Mouse (Mus musculus) liver, embryonic 11.5 days (tissue): Measurements from ENCODE around the gene Tnfrsf25. TPM values are rescaled to one million over a fixed set of nuclear protein-coding genes. Genes with fewer than 3 reads are reported as not detected.
A peak's percentile ranks its signal among the peaks of the same experiment; 100 is the strongest.

Experiments used
- ATAC-seq: fragments of 200-750 bp; cut with Nextera tagmentation; replicated peaks from 2 replicates; pipeline ENCODE4 v1.8.0; 2017; ENCODE audit warnings: moderate number of reproducible peaks, mild to moderate bottlenecking, moderate TSS enrichment, moderate library complexity; ENCODE audit not compliant: low FRiP score
- DNase-seq: peaks from one replicate; pipeline ENCODE4 v3.0.0-alpha.2; 2017; ENCODE audit warnings: low spot score
- H3K27ac ChIP-seq: fragments of 300-500 bp; sonication (generic); 2 replicates; pipeline ENCODE4 v1.5.1; 2014; ENCODE audit warnings: mild to moderate bottlenecking, low read depth, low read length, control low read depth
- H3K27me3 ChIP-seq: fragments of 300-500 bp; sonication (generic); replicated peaks from 2 replicates; pipeline ENCODE4 v1.6.1; 2014; ENCODE audit warnings: low read length, mixed read lengths; ENCODE audit not compliant: control insufficient read depth, insufficient read depth
- H3K36me3 ChIP-seq: fragments of 300-500 bp; sonication (generic); 2 replicates; pipeline ENCODE4 v1.6.1; 2014; ENCODE audit warnings: mild to moderate bottlenecking, low read length, moderate library complexity, mixed read lengths; ENCODE audit not compliant: control insufficient read depth, insufficient read depth
- H3K4me1 ChIP-seq: fragments of 300-500 bp; sonication (generic); replicated peaks from 2 replicates; pipeline ENCODE4 v1.6.1; 2014; ENCODE audit warnings: low read length, mixed read lengths; ENCODE audit not compliant: control insufficient read depth, insufficient read depth
- H3K4me2 ChIP-seq: fragments of 300-500 bp; sonication (generic); 2 replicates; pipeline ENCODE4 v1.6.1; 2014; ENCODE audit warnings: mild to moderate bottlenecking, control low read depth, moderate library complexity
- H3K4me3 ChIP-seq: fragments of 300-500 bp; sonication (generic); 2 replicates; pipeline ENCODE4 v1.5.1; 2014; ENCODE audit warnings: low read depth, low read length, control low read depth
- H3K9ac ChIP-seq: fragments of 300-500 bp; sonication (generic); 2 replicates; pipeline ENCODE4 v1.6.1; 2014; ENCODE audit warnings: low read depth, low read length, control low read depth
- H3K9me3 ChIP-seq: fragments of 300-500 bp; sonication (generic); 2 replicates; pipeline ENCODE4 v1.6.1; 2016; ENCODE audit warnings: low read length, inconsistent platforms, mixed read lengths; ENCODE audit not compliant: control insufficient read depth
- WGBS: fragments of 180-500 bp; shearing (Covaris S2); extraction: QIAGEN DNeasy Blood & Tissue Kit; methylation state at CpG from one replicate; pipeline ENCODE4 v1.1.7; 2014; 5-methylcytosine and 5-hydroxymethylcytosine counted together
- polyA plus RNA-seq: library from polyadenylated mRNA; unstranded; fragments of >200 nt; fragmentation: Nextera tagmentation; extraction: Ambion mirVana; gene quantifications from 2 replicates; pipeline ENCODE4 v1.2.1, GENCODE M21; 2014

Gene Tnfrsf25
- polyA plus RNA-seq, 1 experiment from 2014 or later = 0.90 TPM

DNA sequence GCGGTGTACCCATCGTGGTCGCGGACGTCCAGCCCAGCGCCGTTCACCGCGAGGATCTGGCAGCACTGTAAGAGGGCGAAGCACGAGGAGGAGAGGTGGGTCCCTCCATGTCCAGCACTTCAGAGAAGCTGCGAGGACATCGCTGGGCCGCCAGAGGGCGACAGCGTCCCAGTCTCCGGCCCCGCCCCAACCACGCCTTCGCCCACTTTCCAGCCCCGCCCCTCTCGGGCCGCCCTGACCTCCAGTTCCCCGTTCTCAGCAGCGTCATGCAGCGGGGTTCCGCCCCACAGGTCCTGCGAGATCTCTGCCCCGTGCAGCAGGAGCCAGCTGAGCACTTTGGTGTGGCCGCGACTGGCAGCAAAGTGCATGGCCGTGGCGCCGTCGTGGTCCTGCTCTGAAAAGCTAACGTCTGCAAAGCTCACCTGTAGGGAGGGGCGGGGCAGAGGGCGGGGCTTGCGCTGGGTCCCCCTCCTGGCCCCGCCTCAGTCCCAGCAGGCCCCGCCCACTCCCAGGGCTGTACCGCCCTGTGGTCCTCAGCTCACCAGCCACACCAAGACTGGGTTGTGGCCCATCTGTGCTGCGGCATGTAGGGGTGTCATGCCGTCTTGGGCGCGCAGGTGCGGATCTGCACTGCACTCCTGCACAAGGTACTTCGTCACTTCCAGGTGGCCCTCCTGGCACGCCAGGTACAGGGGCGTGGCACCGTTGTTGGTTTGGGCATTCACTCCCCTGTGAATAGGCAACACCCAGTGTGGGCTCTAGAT lies 22.9 kb downstream of the Tnfrsf25 start:
- peak; percentile 92 for DNase-seq
- peak; percentile 89 for ATAC-seq
- Histone ChIP-seq H3K27me3 (peaks cover 17% of the 10 kb centered on the region), H3K36me3 (no peaks in the 10 kb centered on the region), H3K27ac (no peak overlapping the region), H3K9ac (no peak overlapping the region), H3K4me1 (peaks cover 8% of the 10 kb centered on the region), H3K4me2 (peak overlapping the region; percentile 83), H3K9me3 (no peaks in the 10 kb centered on the region), H3K4me3 (peak overlapping the region; percentile 56)
- WGBS = 3% methylated on average over 50 of the region's 51 CpGs

DNA sequence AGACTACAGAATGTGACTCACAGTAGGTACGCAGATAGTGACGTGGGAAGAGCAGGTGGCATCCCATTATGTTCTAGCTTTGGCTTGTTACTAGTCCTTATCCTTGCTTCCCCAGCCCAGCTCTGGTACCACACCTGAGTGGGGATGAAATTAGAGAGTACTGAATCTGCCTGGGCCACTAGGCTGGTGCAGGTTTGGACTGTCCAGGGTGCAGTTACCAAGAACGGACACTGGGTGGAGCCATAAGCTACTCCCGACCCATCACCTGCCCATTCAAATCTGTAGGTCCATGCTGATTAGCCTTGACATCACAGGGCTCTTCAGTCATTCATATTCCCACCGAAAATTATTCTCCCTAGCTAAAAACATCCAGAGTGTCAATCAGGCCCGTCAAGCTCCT lies 24.7 kb downstream of the Tnfrsf25 start:
- no peaks in the 10 kb centered on the region for H3K36me3 ChIP-seq
- H3K27ac ChIP-seq = no peak overlapping the region
- ATAC-seq = no peak
- H3K4me2 ChIP-seq = no peak overlapping the region
- H3K4me3 ChIP-seq = no peak overlapping the region
- H3K9ac ChIP-seq = no peak overlapping the region
- WGBS = 28% methylated on average over 6 of the region's 6 CpGs
- DNase-seq = no peak
- peaks cover 8% of the 10 kb centered on the region for H3K4me1 ChIP-seq
- no peaks in the 10 kb centered on the region for H3K9me3 ChIP-seq
- peaks cover 12% of the 10 kb centered on the region for H3K27me3 ChIP-seq

DNA sequence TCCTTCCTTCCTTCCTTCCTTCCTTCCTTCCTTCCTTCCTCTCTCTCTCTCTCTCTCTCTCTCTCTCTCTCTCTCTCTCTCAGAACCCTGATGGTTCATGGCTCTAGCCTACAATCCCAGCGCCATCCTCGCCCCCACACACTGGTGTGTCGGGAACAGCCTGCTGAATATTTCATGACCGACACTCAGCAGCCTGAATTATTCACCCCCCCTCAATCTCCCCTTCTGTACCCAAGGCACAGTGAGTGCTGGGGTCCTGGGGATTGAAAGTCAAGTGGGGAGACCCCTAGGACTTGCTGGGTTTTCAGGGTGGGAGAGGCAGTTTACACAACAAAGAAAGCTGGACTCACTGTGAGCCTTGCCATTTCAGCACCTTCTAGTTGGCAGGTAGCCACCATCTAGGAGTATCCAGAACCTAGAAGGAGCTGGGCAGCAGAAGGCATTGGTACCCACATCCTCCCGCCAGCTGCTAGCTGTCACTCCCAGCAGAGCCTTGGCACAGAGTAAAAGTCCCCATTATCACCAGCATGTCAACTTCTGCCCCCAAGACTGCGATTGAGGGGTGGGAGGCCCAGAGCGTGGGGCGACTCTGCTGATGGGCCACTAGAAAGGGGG lies 25.9 kb downstream of the Tnfrsf25 start:
- H3K36me3 ChIP-seq = no peaks in the 10 kb centered on the region
- no peak overlapping the region for H3K27ac ChIP-seq
- DNase-seq (no peak), ATAC-seq (no peak)
- H3K9me3 ChIP-seq = no peaks in the 10 kb centered on the region
- WGBS = 78% methylated on average over 8 of the region's 8 CpGs
- H3K4me2 ChIP-seq = no peak overlapping the region
- peaks cover 8% of the 10 kb centered on the region for H3K4me1 ChIP-seq
- peaks cover 12% of the 10 kb centered on the region for H3K27me3 ChIP-seq
- H3K4me3 ChIP-seq = no peak overlapping the region
- no peak overlapping the region for H3K9ac ChIP-seq

DNA sequence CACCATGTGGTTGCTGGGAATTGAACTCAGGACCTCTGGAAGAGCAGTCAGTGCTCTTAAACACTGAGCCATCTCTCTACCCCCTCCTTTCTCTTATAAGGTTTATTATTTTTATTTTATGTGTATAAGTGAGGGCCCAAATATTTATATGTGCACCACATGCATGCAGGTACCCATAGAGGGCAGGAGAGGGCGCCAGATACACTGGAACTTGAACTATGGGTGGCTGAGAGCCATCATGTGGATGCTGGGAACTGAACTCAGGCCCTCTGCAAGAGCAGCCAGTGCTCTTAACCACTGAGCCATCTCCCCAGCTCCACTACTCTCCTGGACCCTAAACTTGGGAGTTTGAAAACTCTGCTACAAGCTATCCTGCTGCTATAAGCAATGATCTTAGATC lies 27.9 kb downstream of the Tnfrsf25 start:
- Histone ChIP-seq H3K9ac (no peak overlapping the region), H3K4me1 (peaks cover 5% of the 10 kb centered on the region), H3K27ac (no peak overlapping the region), H3K9me3 (no peaks in the 10 kb centered on the region), H3K4me2 (no peak overlapping the region), H3K4me3 (no peak overlapping the region), H3K27me3 (peaks cover 9% of the 10 kb centered on the region), H3K36me3 (no peaks in the 10 kb centered on the region)
- WGBS = 33% methylated on average over 1 of the region's 1 CpGs
- DNase-seq (no peak), ATAC-seq (no peak)

DNA sequence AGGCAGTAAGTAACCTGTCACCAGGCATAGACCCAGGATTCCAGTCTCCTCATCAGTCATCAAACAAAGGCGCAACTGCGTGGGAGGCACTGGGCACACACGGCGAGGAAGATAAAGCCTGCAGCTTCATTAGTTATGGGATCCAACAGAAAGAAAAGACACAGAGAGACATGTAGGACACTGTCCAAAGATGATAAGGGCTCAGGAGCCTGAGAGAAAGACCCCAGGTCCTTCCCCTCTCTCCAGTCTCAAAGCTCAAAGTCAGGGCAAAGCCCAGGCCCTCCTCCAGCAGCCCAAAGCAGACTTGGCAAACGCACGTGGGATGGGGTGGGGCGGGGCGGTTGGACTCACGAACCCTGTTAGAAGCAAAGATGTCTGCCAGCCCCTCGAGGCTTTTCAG lies 29.7 kb downstream of the Tnfrsf25 start:
- 59% methylated on average over 10 of the region's 10 CpGs for WGBS
- Histone ChIP-seq H3K4me3 (no peak overlapping the region), H3K36me3 (no peaks in the 10 kb centered on the region), H3K4me1 (peaks cover 3% of the 10 kb centered on the region), H3K9ac (no peak overlapping the region), H3K4me2 (no peak overlapping the region), H3K27me3 (peaks cover 26% of the 10 kb centered on the region), H3K9me3 (no peaks in the 10 kb centered on the region), H3K27ac (no peak overlapping the region)
- DNase-seq (no peak), ATAC-seq (no peak)

DNA sequence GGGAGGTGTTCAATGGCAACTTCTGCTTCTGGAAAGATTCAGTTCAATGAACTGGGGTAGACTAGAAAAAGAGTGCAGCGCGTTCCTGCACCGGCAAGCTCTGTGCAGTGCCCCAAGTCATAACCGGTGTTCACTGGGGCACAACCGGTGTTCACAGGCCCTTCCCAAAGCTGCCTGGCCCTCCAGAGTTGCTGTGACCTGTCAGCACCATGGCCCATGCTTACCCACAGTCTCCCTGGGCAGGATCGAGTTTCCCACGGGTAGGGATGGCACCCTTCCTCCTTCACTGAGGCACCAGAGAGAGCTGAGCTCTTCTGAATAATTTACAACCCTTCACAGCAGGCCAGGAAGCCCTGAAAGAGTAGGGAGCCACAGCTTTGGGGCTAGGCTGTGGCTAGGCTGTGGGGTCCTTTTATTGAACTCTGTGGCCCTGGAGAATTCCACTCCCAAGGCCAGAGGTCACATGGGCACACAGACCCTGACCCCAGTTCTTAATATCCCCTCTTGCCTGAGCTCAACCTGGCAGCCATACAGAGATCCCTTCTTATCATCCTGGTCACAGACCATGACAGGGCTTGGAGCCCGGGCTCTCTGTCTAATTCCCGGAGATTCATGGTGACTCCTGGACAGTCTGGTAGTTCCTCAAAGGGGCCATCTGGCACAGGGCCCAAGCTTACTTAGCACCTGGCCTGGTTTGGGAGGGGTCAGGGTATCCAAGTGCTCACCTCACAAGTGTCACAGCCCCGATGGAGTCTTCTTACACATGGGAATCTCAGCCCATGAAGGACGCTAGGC lies 30.5 kb downstream of the Tnfrsf25 start:
- 66% methylated on average over 11 of the region's 11 CpGs for WGBS
- no peak overlapping the region for H3K4me2 ChIP-seq
- no peak overlapping the region for H3K9ac ChIP-seq
- no peak overlapping the region for H3K4me3 ChIP-seq
- no peak overlapping the region for H3K27ac ChIP-seq
- H3K4me1 ChIP-seq = peaks cover 6% of the 10 kb centered on the region
- no peaks in the 10 kb centered on the region for H3K36me3 ChIP-seq
- H3K27me3 ChIP-seq = peaks cover 32% of the 10 kb centered on the region
- no peak for DNase-seq
- ATAC-seq = no peak
- no peaks in the 10 kb centered on the region for H3K9me3 ChIP-seq

DNA sequence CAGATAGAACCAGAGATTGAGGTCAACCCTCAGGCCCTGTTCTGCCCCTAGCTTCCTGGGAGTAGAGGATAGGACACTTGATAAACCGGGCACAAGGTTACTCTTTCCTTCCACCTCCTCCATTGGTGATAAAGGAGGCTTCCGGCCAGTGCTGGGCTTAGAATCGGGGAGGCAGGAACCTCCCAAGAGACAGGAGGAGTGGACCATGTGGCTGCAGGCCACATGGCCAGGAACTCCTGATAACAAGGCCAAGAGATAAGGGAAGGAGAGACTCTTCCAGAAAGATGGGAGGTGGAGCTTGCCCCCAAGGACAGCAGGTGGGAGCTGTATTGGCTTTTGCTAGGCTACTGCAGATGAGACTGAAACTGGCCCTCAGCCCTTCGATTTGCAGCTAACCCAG lies 34.8 kb downstream of the Tnfrsf25 start:
- H3K9ac ChIP-seq = no peak overlapping the region
- H3K36me3 ChIP-seq = no peaks in the 10 kb centered on the region
- DNase-seq = no peak
- no peak for ATAC-seq
- 43% methylated on average over 4 of the region's 4 CpGs for WGBS
- no peaks in the 10 kb centered on the region for H3K9me3 ChIP-seq
- peaks cover 21% of the 10 kb centered on the region for H3K4me1 ChIP-seq
- H3K27me3 ChIP-seq = peaks cover 52% of the 10 kb centered on the region
- no peak overlapping the region for H3K27ac ChIP-seq
- H3K4me2 ChIP-seq = no peak overlapping the region
- H3K4me3 ChIP-seq = no peak overlapping the region

DNA sequence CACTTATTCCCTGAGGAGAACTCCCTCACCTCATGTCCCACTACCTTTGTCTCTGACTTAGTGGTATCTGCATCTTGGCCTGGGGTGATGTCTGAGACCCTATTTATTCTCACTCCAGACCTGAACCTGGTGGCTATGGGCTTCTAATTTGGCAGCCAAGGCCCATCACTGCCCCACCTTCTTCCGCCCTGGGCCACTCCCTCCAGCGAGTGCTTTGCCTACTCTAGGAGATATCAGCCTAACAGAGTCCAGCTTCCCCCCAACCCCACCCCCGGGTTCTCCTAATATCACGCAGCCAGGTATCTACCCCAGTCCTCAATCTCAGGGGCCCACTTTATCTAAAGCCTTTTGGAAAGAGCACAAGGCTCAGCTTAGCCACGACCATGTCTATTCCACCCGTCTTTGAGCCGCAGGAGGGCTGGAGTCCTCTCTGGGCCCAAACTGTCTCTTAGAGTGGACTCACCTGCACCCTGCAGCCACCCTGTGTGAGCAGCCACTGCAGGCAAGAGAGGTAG lies 35.8 kb downstream of the Tnfrsf25 start:
- H3K4me2 ChIP-seq = peak overlapping the region; percentile 94
- WGBS = 15% methylated on average over 7 of the region's 7 CpGs
- no peak overlapping the region for H3K27ac ChIP-seq
- H3K4me3 ChIP-seq = peak overlapping the region; percentile 59
- H3K36me3 ChIP-seq = no peaks in the 10 kb centered on the region
- no peak for DNase-seq
- peaks cover 52% of the 10 kb centered on the region for H3K27me3 ChIP-seq
- H3K9me3 ChIP-seq = no peaks in the 10 kb centered on the region
- peak; percentile 48; the same call in 1 of the 2 replicates for ATAC-seq
- peak overlapping the region; percentile 50; the same call in 1 of the 2 replicates for H3K9ac ChIP-seq
- peaks cover 21% of the 10 kb centered on the region for H3K4me1 ChIP-seq
